Mouse (Mus musculus) liver, embryonic 16.5 days (tissue): ENCODE data around the gene Olfr1371. TPM values are rescaled to one million over a fixed set of nuclear protein-coding genes. Genes with fewer than 3 reads are reported as not detected.
"Not testable (repeated sequence)": the region's sequence is repeated elsewhere in the genome, so short reads cannot be mapped to it uniquely, and the experiment has no call there.

Experiments
- ATAC-seq: fragments of 200-750 bp; cut with Nextera tagmentation; 2 replicates; pipeline ENCODE4 v1.8.0; 2017; ENCODE audit warnings: low read depth, mild to moderate bottlenecking, moderate number of reproducible peaks, moderate library complexity
- H3K27ac ChIP-seq: fragments of 300-500 bp; sonication (generic); 2 replicates; pipeline ENCODE4 v1.5.1; 2014; ENCODE audit warnings: mild to moderate bottlenecking, low read length
- H3K27me3 ChIP-seq: fragments of 300-500 bp; sonication (generic); 2 replicates; pipeline ENCODE4 v1.6.1; 2014; ENCODE audit warnings: low read depth, low read length, mixed read lengths; ENCODE audit not compliant: control insufficient read depth, insufficient read depth
- H3K36me3 ChIP-seq: fragments of 300-500 bp; sonication (generic); 2 replicates; pipeline ENCODE4 v1.6.1; 2014; ENCODE audit warnings: mild to moderate bottlenecking; ENCODE audit not compliant: control insufficient read depth, insufficient read depth
- H3K4me1 ChIP-seq: fragments of 300-500 bp; sonication (generic); 2 replicates; pipeline ENCODE4 v1.6.1; 2014; ENCODE audit warnings: low read depth, low read length, mixed read lengths; ENCODE audit not compliant: control insufficient read depth
- H3K4me2 ChIP-seq: fragments of 300-500 bp; sonication (generic); 2 replicates; pipeline ENCODE4 v1.6.1; 2014; ENCODE audit warnings: low read depth, low read length, mixed read lengths
- H3K4me3 ChIP-seq: fragments of 300-500 bp; sonication (generic); 2 replicates; pipeline ENCODE4 v1.5.1; 2014; ENCODE audit warnings: low read depth, mild to moderate bottlenecking, low read length
- H3K9ac ChIP-seq: fragments of 300-500 bp; sonication (generic); 2 replicates; pipeline ENCODE4 v1.6.1; 2014; ENCODE audit warnings: low read depth, low read length
- H3K9me3 ChIP-seq: fragments of 300-500 bp; sonication (generic); replicated peaks from 2 replicates; pipeline ENCODE4 v1.6.1; 2016; ENCODE audit warnings: low read length; ENCODE audit not compliant: control insufficient read depth
- WGBS: fragments of 180-500 bp; shearing (Covaris S2); extraction: QIAGEN DNeasy Blood & Tissue Kit; methylation state at CpG from one replicate; pipeline ENCODE4 v1.1.7; 2014; ENCODE audit not compliant: insufficient replicate concordance; 5-methylcytosine and 5-hydroxymethylcytosine counted together
- polyA plus RNA-seq: library from polyadenylated mRNA; unstranded; fragments of >200 nt; fragmentation: Nextera tagmentation; extraction: Ambion mirVana; gene quantifications from 2 replicates; pipeline ENCODE4 v1.2.1, GENCODE M21; 2015

The Olfr1371 gene
- polyA plus RNA-seq, 1 experiment from 2014 or later = not detected

DNA sequence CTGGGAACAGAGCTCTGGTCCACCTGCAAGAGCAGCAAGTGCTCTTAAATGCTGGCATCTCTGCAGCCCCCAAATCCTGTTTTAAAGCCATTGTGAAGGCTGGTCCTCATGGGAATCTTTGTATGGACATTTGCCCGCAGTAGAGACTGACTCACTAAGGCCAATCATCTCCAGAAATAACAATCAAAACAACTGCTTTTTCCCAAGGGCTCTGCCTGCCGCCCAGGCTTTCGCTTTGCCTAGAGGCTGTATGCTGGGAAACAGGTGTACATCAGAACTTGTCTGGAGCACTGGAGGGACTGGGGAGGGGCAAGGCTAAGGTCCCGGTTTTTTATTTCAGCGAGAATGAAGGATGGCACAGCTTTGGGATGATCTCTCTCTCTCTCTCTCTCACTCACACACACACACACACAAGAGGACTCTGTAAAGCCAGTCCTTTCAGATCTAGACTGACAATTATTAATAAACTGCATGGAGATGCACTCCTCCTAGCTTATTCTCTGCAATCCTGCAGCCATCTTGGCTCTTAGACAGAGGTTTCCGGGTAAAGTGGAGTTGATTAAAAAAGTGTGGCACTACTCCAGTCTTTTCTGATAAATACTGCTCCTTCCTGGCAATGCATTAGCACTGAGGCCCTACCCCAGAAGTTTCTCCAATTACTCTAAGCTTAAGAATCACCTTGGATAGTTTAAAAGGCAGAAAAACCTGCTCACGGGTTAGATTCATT lies 15.1 kb upstream of the Olfr1371 start:
- no peak overlapping the region for H3K4me3 ChIP-seq
- 77% methylated on average over 7 of the region's 7 CpGs for WGBS
- H3K9me3 ChIP-seq = no peaks in the 10 kb centered on the region
- no peaks in the 10 kb centered on the region for H3K27me3 ChIP-seq
- H3K9ac ChIP-seq = no peak overlapping the region
- ATAC-seq = no peak
- no peaks in the 10 kb centered on the region for H3K36me3 ChIP-seq
- H3K4me2 ChIP-seq = no peak overlapping the region
- no peak overlapping the region for H3K27ac ChIP-seq
- H3K4me1 ChIP-seq = peaks cover 9% of the 10 kb centered on the region

DNA sequence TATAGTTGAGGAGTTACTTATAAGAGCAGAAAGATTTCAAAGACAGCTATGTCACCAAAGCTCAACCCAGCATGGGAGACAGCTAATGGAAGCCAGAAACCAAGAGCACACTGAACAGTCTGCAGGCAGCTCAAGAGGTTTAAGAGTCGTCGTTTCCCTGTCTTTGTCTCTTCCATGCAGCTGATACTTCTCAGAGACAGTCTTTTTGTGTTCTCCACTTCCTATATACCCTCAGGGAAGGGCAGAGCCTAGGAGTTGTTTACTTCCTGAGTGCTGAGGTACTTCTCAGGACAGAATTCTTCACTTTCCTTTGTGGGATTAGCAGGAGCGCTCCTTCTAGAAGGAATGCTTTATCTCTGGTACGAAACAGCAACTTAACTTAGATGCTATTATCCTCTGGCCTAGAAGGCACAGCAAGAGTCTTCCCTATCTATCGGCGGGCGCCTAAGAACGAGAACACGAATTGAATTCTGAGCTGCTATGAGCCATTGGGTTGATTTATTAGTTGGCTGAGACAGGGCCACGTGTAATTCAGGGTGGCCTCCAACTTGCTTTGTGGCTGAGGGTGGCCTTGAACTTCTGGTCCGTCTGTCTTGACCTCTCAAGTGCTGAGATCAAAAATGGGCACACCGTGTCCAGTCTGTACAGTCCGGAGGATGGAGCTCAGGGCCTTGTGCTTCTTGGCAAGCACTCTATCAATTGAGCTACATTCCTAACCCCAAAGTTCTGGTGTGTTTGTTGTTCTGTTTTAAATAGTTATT lies 13.9 kb upstream of the Olfr1371 start:
- Histone ChIP-seq H3K4me2 (no peak overlapping the region), H3K9ac (no peak overlapping the region)

GRCm38 (mm10) chr11:52227053-52227452 lies 13.3 kb upstream of the Olfr1371 start:
- no peak overlapping the region for H3K4me2 ChIP-seq
- no peaks in the 10 kb centered on the region for H3K36me3 ChIP-seq
- no peak overlapping the region for H3K9ac ChIP-seq
- WGBS = 64% methylated on average over 3 of the region's 3 CpGs
- peaks cover 7% of the 10 kb centered on the region for H3K4me1 ChIP-seq
- H3K27ac ChIP-seq = no peak overlapping the region
- H3K27me3 ChIP-seq = no peaks in the 10 kb centered on the region
- no peak for ATAC-seq
- no peak overlapping the region for H3K4me3 ChIP-seq
- H3K9me3 ChIP-seq = no peaks in the 10 kb centered on the region

More for the DNA sequence above, 13.9 kb upstream of the Olfr1371 start:
- H3K36me3 ChIP-seq = no peaks in the 10 kb centered on the region
- no peak for ATAC-seq
- H3K9me3 ChIP-seq = no peaks in the 10 kb centered on the region
- H3K27me3 ChIP-seq = no peaks in the 10 kb centered on the region
- H3K4me3 ChIP-seq = no peak overlapping the region
- H3K4me1 ChIP-seq = peaks cover 7% of the 10 kb centered on the region
- no peak overlapping the region for H3K27ac ChIP-seq
- WGBS = 64% methylated on average over 13 of the region's 13 CpGs

DNA sequence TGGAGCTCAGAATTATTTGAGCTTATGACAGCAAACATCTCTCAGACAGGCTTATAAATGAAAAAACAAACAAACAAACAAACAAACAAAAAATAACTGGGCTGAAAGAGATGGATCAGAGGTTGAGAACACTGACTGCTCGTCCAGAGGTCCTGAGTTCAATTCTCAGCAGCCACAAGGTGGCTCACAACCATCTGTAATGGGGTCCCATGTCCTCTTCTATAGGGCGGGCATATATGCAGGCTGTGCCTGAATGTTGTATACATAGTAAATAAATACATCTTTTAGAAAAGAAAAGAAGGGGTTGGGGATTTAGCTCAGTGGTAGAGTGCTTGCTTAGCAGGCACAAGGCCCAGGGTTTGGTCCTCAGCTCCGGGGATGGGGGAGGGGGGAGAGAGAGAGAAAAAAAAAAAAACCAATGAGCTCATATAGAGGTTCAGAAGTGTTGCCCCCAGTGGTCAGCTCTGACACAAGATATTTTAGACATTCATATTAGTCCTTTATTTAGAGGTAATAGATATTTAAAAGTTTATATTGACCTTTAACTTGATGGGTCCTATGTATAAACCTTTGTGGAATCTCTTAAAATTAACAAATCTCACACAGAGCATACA lies 12.3 kb upstream of the Olfr1371 start:
- Histone ChIP-seq H3K27me3 (no peaks in the 10 kb centered on the region), H3K9ac (no peak overlapping the region), H3K36me3 (no peaks in the 10 kb centered on the region), H3K27ac (no peak overlapping the region), H3K9me3 (no peaks in the 10 kb centered on the region), H3K4me2 (no peak overlapping the region), H3K4me1 (peaks cover 6% of the 10 kb centered on the region), H3K4me3 (no peak overlapping the region)
- 51% methylated on average over 3 of the region's 3 CpGs for WGBS
- no peak for ATAC-seq

DNA sequence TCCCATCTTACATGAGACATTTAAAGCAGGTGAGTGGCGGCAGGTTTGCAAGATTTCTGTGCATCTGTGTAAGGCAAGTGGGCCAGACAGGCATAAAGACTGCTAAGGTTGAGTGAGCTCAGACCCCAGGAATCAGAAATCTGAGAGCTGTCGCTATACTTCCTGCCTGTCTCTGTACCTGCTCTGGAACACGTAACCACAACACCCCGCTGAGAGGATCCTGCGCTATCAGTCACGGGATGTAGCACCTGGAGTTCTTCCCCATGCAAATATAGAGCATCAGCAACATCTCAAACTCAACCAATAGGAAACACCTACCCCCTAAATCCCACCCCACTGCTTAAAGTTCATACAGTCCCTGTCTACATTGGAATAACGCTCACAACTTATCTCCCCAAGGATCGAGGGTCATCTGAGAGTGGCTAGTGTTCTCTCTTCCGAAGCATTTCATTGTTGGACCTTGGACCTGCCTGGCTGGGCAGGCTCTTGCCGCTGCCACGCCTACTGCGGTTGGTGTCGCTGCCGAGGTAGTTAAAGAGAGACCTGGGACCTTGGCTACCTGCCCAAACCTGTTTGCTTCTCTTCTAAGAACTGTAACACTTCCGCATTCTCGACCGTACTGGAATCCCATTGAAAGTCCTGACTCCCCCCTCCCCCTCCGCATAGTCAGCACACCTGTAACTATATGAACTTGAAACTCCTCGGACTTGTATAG lies 10.3 kb upstream of the Olfr1371 start:
- 10% methylated on average over 19 of the region's 19 CpGs for WGBS
- H3K4me3 ChIP-seq = peak overlapping the region; percentile 31
- H3K36me3 ChIP-seq = no peaks in the 10 kb centered on the region
- H3K9ac ChIP-seq = no peak overlapping the region
- H3K4me1 ChIP-seq = no peaks in the 10 kb centered on the region; the same call in 1 of the 2 replicates
- no peaks in the 10 kb centered on the region for H3K27me3 ChIP-seq
- peak overlapping the region; percentile 50; the same call in 1 of the 2 replicates for H3K27ac ChIP-seq
- peak; percentile 82 for ATAC-seq
- H3K9me3 ChIP-seq = no peaks in the 10 kb centered on the region
- peak overlapping the region; percentile 44 for H3K4me2 ChIP-seq

- Histone ChIP-seq H3K36me3 (no peaks in the 10 kb centered on the region), H3K9me3 (no peaks in the 10 kb centered on the region), H3K27me3 (no peaks in the 10 kb centered on the region), H3K4me3 (no peak overlapping the region), H3K4me2 (no peak overlapping the region), H3K4me1 (no peaks in the 10 kb centered on the region; the same call in 1 of the 2 replicates), H3K9ac (no peak overlapping the region), H3K27ac (no peak overlapping the region)
- WGBS = 54% methylated on average over 6 of the region's 6 CpGs
- no peak for ATAC-seq
Measured at GRCm38 (mm10) chr11:52222891-52223290, 9.1 kb upstream of the Olfr1371 start.

DNA sequence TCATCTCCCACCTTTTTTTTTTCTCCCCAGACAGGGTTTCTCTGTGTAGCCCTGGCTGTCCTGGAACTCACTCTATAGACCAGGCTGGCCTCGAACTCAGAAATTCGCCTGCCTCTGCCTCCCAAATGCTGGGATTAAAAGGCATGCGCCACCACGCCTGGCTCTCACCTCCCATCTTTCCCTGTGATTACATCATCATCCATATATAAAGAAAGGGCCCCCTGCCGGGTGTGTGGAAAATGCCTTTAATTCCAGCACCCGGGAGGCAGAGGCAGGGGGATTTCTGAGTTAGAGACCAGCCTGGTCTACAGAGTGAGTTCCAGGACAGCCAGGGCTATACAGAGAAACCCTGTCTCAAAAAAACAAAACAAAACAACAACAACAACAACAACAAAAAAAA lies 8.1 kb upstream of the Olfr1371 start:
- not testable (repeated sequence) for H3K4me2 ChIP-seq, H3K9ac ChIP-seq, H3K9me3 ChIP-seq, H3K4me1 ChIP-seq, H3K4me3 ChIP-seq, H3K27ac ChIP-seq, H3K36me3 ChIP-seq, ATAC-seq, H3K27me3 ChIP-seq
- WGBS = 69% methylated on average over 6 of the region's 6 CpGs

DNA sequence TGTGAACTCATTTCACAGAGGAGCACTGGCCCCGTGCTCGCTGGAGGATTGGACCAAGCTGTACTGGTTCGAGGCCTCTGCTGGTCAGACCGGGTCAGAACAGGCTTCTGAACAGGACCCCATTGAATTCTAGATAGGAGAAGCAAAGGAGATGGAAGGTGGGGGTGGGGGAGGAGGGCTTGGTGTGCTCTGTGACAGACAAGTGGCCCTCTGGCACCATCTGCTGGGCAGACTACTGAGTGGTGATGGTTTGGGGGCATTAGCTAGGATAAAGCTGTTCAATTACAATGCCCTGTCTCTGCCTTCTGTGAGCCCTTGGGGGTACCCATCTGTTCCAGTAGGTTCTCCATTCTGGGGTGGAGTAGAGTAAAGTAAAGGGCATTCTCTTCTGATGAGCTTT lies 6.5 kb upstream of the Olfr1371 start:
- ATAC-seq = no peak
- H3K36me3 ChIP-seq = no peaks in the 10 kb centered on the region
- H3K4me2 ChIP-seq = peak overlapping the region; percentile 13; the same call in 1 of the 2 replicates
- H3K9ac ChIP-seq = no peak overlapping the region
- H3K9me3 ChIP-seq = no peaks in the 10 kb centered on the region
- H3K27ac ChIP-seq = no peak overlapping the region
- no peaks in the 10 kb centered on the region; the same call in 1 of the 2 replicates for H3K4me1 ChIP-seq
- WGBS = 4% methylated on average over 4 of the region's 4 CpGs
- H3K27me3 ChIP-seq = no peaks in the 10 kb centered on the region
- no peak overlapping the region for H3K4me3 ChIP-seq
